Mouse (Mus musculus) spleen, adult 12 weeks (tissue): ENCODE data around the gene Wasf3.

ENCODE experiments used
- DNase-seq: peaks from one replicate; pipeline ENCODE4 v3.0.0; 2022; ENCODE audit warnings: low spot score

Gene Wasf3

DNA sequence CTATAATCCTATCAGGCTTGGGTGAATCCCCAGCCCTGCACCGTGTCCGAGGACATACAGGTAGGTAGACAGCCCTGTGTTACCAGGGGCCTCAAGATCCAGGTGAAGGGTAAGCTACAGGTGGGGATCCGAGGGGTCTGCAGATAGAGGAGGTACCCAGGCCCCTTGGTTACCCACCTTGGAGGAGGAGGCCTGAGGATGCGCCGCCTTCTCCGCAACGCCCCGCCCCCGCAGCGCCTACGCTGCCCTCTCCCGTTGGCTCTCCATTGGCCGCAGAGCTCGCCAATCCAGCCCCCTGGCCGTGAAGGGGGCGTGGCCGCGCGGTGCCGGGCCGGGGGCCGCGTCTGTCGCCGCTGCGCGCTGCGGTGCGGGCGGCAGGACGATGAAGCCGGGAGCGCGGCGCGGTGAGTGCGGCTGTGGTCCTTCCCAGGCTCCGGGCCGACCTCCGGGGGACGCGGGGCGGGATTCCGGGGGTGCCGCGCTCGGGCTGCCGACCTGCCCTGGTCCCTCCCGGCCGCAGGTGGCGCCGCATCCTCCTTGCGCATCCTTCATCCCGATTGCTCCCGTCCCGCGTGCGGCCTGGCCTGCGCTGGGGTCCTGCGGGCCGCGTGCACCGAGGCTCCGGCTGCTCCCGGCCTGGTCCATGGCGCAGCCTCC is at the start of gene Wasf3:
TSS of gene Wasf3 (plus strand) at position 51 of the 657 bp plus-strand sequence.
- no peak for DNase-seq

DNA sequence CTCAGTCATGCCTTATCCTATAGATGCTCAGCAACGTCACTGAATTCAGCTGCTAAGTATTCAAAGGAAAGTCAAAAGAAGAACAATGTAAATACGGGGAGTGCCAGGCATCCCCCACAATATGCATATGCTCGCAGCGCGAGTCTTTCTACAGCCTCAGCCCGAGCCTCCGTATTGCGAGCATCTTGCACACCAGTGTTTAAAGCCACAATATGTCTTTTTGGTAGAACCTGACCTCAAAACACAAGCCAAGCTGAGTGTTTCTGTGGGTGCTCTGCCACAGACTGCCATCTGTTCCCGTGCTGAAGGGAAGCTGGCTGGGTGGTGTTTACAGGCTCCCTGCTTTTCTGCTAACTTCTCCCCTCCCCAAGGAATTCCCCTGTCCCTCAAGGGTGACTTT is 46.7 kb upstream of the Wasf3 start:
- no peak for DNase-seq

GRCm38 (mm10) chr5:146340037-146340436 is 44.7 kb upstream of the Wasf3 start:
- no peak for DNase-seq

GRCm38 (mm10) chr5:146344911-146345686 is 39.7 kb upstream of the Wasf3 start:
- no peak for DNase-seq

DNA sequence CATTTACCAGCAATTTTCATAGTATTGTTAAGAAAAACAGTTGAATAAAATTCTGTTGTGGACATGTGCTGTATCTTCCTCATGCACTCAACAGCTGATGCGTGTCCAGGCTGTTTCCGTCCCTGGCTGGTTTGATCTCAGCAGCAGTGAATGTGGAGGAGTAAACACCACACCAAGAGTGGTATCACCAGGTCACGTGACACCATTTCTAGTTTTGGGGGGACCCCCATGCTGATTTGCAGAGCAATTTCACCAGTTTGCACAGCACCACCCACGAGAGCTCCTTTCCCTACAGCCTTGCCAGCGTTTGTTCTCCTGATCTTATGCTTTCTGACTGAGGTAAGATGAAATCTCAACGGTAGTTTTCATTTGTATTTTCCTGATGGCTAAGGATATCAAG is 37.7 kb upstream of the Wasf3 start:
- no peak for DNase-seq

- DNase-seq: no peak
These were observed 35.6 kb upstream of the Wasf3 start for GRCm38 (mm10) chr5:146349183-146349582.

DNA sequence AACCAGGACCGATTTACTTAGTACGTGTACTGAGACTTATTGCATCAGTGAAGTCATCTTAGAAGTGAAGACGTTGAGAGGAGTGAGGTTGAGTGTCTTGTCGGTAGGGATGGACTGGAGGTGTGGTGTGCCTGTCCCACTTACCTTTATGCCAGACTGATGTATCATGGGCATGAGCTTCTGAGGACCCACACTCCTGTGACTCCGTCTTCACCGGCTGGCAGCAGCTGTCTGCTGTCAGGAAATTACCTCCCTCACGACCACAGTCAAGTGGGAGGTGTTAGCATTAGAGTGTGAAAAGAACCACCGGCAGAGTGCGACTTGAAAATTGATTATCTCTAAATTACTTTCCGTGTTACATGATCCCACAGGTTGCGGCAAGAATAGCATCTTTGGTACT is 34.0 kb upstream of the Wasf3 start:
- DNase-seq: no peak

- DNase-seq: no peak
These were observed 32.8 kb upstream of the Wasf3 start for GRCm38 (mm10) chr5:146352006-146352405.

GRCm38 (mm10) chr5:146360386-146360785 is 24.4 kb upstream of the Wasf3 start:
- DNase-seq: no peak

DNA sequence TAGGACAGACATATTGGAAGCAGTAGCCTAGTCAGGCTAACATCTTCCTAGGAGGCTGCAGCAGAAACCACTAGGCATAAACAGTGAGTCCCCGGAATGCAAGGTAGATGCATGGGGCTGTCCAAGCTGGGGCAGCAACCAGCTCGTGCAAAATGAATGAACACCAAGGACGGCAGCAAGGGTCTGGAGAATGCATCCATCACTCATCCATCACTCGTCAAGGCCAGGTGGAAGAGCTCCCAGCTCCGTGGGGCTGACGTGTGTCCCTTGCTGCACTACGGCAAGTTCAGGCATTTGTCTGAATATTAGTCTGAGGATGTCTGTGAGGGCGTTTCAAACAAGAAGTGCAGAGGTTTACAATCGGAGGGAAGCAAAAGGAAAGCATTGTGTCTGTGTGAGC is 22.1 kb upstream of the Wasf3 start:
- DNase-seq: no peak

- no peak for DNase-seq
These were observed 16.4 kb upstream of the Wasf3 start for GRCm38 (mm10) chr5:146368356-146368755.

GRCm38 (mm10) chr5:146368971-146369370 is 15.8 kb upstream of the Wasf3 start:
- DNase-seq: no peak

- no peak for DNase-seq
These were observed 14.0 kb upstream of the Wasf3 start for GRCm38 (mm10) chr5:146370794-146371193.

DNA sequence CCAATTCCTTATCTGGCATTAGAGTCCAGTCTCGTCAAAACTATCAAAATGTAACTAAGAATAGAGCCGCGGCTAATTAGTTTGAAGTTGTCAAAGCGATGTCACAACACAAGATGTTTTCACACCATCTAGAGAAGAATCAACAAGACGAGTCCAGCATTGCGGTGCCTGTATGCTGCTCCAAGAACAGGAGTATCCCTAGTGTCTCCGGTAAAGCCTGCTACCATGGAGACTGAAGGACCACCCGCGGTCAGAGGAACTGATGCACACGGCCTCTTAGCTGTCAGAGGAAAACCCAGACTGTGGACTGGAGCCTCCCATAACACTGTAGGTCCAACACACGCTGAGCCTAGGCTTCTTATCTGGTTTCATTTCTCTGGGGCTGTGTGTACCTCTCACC is 11.5 kb upstream of the Wasf3 start:
- no peak for DNase-seq

- DNase-seq: no peak
These were observed 8.2 kb upstream of the Wasf3 start for GRCm38 (mm10) chr5:146376601-146377000.

- DNase-seq: no peak
These were observed 4.7 kb upstream of the Wasf3 start for GRCm38 (mm10) chr5:146380041-146380440.

GRCm38 (mm10) chr5:146382268-146382667 is 2.5 kb upstream of the Wasf3 start:
- DNase-seq: no peak

- no peak for DNase-seq
These were observed 1.4 kb upstream of the Wasf3 start for GRCm38 (mm10) chr5:146383401-146383800.

GRCm38 (mm10) chr5:146385989-146386388 is 1.2 kb downstream of the Wasf3 start:
- DNase-seq: no peak

- no peak for DNase-seq
These were observed 2.1 kb downstream of the Wasf3 start for GRCm38 (mm10) chr5:146386906-146387305.

DNA sequence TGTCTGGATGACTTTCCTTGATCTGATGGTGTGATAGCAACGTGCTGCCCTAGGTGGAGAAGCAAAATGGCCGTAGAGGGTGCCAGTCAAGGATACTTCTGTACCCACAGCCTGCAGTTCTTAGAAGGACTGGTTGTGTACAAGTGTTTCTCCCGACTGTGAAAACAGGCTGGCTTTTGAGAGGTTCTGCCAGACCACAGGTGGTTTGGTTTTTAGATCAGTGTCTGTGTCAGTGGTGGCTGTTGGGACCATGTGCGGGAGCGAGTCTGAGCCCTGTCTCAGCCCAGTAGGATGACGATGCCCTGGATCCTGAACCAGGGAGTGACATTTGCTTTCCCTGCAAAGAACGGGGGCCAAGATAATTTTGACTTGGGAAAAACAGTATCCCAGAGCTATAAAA is 9.8 kb downstream of the Wasf3 start:
- no peak for DNase-seq

DNA sequence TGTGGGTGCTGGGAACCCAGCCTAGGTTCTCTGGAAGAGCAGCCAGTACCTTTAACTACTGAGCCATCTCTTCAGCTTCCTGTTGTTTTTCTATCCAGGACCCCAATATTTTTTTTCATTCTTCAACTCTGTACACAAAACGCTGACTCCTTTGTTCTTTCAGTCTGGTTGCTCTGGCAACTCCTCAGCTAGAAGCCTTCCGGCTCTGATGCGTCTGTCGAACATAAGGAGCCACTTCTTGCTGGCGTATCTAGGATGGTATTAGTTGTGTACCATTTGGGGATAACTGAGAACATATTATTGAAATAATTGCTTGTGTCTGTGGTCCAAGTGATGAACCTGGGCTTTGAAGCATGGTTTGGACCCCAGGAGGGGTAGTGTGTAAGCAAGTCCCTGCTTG is 12.5 kb downstream of the Wasf3 start:
- DNase-seq: no peak

GRCm38 (mm10) chr5:146398386-146399115 is 13.8 kb downstream of the Wasf3 start:
- no peak for DNase-seq
